Mouse (Mus musculus): ENCODE measurements at regions not wholly inside any gene's neighbourhood (a gene's known extent, or its start where the extent isn't known, plus 50 kb on each side); places are given as distances from the start of the nearest gene placed in this dataset.

DNA sequence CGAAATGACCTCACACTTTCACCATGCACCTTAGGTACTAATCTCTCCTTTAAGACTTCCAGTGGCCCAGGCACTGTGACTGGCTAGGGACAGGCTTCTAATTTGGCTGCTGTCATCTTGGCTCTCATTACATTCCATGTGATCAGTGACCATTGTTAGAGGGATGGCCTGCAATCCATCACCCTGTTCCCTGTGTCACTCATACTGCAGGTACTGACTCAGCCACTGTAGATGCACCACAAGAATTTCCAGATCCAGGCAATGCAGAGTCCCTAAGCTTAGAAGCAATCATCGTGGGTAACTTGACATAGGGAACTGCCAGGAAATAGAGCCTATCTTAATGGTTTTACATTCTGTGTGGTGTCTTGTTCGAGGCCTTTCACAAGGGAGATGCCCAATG, 92.1 kb upstream of the Krr1 start:
- DNase-seq (ENCODE audit: low read depth, low spot score) = no peak

DNA sequence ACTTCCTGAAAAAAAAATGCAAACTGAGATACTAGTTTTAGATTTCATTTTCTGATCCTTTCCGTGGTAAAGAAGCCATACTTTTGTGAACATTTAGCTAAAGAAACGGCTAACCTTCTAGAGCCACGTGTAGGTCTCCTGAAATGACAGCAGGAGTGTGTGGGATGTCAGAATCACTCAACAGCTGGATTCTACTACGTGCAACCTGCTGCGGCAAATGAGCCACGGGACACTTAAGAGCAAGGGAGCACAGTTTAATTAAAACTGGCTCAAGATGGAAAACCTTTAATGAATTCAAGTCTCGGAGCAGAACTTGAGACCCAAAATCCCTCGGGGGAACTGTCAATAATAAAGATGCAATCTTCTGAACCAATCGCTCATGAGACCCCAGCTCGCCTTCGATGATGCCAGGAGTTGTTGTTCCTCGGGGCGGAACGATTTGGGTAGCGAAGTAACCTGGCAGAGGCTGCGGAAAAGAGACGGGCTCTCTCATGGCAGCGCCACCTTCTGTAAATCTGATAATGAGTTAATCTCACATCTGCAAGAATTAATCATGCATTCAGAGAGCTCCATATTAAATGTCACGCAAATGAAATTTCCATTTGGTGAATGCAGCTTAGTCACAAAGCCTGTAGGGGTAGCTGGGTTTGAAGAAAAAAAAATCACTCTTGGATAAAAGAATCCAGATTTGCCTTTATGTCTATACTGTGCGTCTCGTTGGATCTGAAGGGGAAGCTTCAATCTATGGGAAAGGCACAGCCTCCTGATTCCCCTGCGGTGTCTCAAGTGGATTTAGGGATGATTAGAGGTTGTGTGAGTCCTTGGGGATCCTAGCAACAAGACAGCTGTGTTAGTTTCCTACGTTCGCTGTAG, 90.9 kb upstream of the Krr1 start:
- DNase-seq (ENCODE audit: low read depth, low spot score) = no peak

- DNase-seq (ENCODE audit: low read depth, low spot score) = no peak
Measured at GRCm38 (mm10) chr10:111882521-111882920, 89.9 kb upstream of the Krr1 start.

DNA sequence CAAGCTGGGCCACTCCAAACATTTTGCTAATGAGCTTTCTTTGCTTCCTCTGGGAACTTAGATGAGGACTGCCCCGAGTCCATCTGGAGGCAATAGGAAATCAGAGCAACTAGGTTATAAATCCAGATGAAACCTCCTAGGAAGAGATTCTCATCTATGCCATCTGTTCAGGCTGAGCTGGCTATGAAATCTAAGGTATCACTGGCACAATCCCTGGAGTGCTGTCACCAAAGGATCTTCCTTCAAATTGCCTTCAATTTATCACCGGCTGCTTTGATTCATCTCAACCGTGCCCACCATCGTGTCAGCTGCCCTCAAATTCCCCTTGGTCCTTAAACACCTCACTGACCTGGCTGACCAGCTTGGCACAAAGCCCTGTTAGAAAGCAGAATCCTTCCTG, 87.8 kb upstream of the Krr1 start:
- DNase-seq (ENCODE audit: low read depth, low spot score) = no peak

GRCm38 (mm10) chr10:111889111-111889510, 83.4 kb upstream of the Krr1 start:
- no peak for DNase-seq (ENCODE audit: low read depth, low spot score)

- no peak for DNase-seq (ENCODE audit: low read depth, low spot score)
Measured at GRCm38 (mm10) chr10:111893489-111893888, 79.0 kb upstream of the Krr1 start.

GRCm38 (mm10) chr10:111893941-111894340, 78.5 kb upstream of the Krr1 start:
- no peak for DNase-seq (ENCODE audit: low read depth, low spot score)

DNA sequence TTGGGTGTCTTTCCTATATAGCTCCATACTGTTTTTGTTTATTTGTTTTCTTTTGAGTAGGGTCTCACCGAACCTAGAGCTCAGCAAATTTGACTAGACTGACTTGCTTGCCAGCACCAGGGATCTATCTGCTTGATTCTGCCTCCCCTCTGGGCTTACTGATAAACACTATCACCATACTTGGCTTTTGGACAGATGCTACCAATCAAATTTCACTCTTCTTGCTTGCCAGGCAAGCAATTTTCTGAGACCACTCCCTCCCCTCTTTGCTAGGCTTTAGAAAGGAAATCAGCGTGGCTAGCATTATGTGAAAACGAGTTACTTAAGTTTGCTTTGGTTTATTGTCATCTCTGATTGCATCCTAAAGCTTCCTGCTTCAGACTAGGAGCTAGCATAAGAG, 75.1 kb upstream of the Krr1 start:
- no peak for DNase-seq (ENCODE audit: low read depth, low spot score)

GRCm38 (mm10) chr10:111900723-111901716, 71.4 kb upstream of the Krr1 start:
- DNase-seq (ENCODE audit: low read depth, low spot score) = no peak

- no peak for DNase-seq (ENCODE audit: low read depth, low spot score)
Measured at GRCm38 (mm10) chr10:111903956-111904355, 68.5 kb upstream of the Krr1 start.

DNA sequence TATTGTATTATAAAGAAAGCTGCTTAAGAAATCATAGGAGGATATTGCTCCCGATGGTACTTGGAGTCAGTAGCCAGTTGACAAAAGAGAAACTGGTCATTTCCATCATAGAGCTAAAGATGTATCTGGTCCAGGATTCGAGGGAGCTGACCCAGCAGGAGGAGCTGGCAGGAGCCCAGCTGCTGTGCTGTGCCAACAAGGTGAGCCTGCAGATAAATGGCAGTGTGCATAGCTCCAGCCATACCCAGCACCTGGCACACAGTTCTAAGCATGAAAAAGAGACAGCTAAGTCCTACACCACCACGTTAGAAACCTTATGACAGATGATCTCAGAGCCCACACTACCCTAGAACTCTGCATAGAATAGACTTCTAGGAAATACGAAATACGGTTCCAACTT, 64.6 kb upstream of the Krr1 start:
- no peak for DNase-seq (ENCODE audit: low read depth, low spot score)

DNA sequence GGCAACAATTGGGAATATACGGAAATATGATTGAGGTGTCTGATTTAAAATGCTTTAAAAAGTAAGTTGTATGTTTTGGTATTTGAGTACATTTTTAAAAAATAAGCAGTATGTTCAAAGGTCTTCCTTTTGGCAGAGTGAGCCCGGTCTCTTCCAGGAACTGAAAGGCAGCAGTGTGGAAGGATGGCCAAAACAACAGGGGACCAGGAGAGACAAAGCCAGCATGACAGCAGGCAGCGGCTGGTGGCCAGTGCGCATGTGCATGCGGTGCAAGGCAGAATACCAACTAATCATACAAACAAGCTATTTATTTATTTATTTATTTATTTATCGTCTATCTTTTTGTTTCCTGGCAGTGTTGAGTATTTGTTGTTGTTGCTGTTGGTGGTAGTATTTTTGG, 59.9 kb upstream of the Krr1 start:
- DNase-seq (ENCODE audit: low read depth, low spot score) = no peak

DNA sequence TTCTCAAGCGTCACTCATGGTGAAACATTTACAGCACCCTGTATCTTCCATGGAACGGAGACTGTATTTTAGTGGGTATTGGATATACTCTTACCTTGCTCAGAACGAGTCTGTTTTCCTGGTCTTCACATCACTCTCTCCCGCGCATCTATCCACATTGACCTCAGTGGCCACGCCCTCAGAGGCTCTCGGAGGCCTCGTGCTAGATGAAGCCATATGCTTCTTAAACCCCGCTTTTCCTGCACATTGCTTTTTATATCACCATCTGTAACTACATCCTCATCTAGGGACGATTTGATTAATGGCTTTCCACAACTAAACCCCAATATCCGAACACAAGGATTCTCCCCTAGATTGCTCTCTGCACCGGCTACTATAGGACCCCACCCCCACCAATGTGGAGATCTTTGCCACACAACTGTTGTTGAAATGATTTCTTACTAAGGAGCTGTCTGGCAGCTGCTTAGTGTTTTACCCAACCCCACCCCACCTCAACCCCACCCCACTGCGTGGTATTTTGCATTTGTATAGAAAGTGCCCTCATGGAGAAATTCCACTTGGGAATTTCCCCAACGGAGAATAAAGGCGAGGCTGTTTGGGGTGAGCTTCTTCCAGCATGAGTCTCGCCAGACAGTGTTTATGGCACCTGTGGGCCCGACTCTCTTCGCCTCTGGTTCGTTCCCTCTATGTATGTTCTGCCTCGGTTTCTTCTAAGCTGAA, 59.2 kb upstream of the Krr1 start:
- no peak for DNase-seq (ENCODE audit: low read depth, low spot score)

- no peak for DNase-seq (ENCODE audit: low read depth, low spot score)
Measured at GRCm38 (mm10) chr10:111914231-111914630, 58.2 kb upstream of the Krr1 start.

GRCm38 (mm10) chr10:111918071-111918507, 54.4 kb upstream of the Krr1 start:
- no peak for DNase-seq (ENCODE audit: low read depth, low spot score)

DNA sequence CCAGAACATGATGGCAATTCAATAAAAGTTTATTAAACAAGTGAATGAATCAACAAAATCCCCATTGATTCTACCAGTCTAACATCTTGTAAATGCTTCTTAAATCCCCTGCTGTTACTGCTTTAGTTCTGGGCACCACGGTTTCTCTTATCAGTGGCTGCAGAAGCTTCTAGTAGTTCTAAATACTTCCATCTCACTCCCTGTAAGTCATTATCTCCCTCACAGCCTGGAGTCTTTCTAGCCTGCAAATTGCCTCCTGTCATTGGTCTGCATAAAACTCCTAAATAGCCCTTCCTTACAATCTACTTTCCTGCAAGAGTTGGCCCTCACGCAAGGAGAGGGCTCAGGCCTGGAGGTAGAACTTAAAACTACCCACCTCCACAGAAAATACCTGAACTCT, 53.0 kb upstream of the Krr1 start:
- DNase-seq (ENCODE audit: low read depth, low spot score) = no peak

- DNase-seq (ENCODE audit: low read depth, low spot score) = no peak
Measured at GRCm38 (mm10) chr10:111921492-111921891, 51.0 kb upstream of the Krr1 start.
